Mouse (Mus musculus): Measurements from ENCODE around the gene Zfp691.

The Zfp691 gene

DNA sequence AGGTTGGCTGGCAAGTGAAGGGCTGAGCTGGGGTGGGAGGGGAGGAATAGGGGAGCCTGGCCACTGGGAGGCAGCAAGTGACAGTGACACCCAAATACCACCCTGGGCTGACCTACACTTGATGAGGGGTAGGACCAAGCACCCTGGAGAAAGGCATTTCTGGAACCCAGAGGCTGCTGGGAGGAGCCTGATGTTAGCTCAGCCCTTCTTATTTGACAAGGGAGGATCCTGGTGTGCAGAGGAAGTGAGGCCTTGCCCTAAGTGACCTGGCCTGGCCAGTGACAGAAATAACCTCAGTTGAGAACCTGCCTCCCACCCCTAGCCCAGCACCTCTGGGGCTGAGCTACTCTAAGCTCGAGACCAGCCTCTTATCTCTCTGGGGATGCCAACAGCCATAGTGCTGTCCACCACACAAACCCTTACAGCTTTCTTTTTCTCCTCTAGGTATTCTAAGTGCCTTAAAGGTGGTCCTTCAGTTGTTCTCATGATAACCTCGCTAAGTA is 49.2 kb downstream of the Zfp691 start:
- DNase-seq (ENCODE audit: low spot score), result no peak

DNA sequence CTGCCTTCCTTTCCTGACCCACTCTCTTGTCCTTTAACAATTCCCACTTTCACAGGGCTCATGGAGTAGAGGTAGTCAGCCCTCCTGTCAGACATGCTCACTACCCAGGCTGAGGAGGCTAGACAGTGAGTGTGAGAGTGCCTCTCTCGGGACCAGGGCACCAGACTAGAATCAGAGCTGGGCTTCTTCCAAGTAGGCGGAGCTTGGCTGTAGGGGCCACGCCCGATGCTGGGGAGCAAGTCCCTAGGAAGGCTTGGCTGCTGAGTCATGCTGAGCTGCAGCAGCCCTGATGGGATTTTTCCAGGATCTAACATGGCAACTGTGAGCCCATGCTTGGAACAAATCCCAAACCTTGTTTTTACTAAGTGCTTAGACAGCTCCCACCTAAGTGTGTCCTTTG is 52.7 kb downstream of the Zfp691 start:
- DNase-seq (ENCODE audit: low spot score), result peak; percentile 47

DNA sequence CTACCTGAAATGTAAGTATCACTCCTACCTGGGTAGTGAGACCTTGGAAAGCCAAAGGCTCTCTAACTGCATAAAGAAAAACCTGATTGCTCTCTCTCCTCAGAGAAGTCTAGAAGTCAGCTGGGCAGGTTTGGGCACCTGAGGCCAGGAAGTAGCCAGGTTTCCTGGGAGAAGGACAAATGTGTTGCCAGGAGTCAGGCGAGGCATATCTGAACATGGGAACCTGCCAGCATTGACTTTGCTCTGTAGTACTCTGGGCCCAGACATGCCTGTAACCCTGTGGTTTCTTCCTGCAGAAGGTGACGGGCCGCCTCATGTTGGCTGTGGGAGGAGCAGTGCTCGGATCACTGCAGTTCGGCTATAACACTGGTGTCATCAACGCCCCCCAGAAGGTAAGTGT is 53.9 kb downstream of the Zfp691 start:
- DNase-seq (ENCODE audit: low spot score), result no peak

Data from left cerebral cortex, adult 11 months (tissue).